8 mouse cellular contexts compared by ENCODE assay signal in the genomic region with DNA sequence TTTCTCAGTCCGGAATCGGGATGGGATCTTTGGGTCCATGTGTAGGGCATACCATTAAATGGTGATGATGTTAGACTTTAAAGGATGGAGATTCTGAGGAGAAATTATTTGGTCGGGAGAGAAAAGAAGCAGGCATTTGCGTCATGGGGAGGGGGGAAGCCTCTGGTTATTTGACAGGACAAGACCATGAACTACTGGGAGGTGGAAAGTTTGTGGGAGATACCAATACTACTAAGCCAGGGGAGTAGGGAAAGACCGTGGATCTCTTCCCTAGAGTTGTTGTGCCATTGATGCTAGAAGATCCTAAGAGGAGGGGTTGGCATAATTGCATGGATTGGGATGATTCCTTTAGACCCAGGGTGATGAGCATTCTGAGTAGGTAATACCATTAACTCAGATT. TPM values are rescaled to one million over a fixed set of nuclear protein-coding genes. Genes with fewer than 3 reads are reported as not detected.
DNase-seq lines count a peak whose midpoint lies in the region; ATAC-seq and TF ChIP-seq lines count a peak whose summit lies in the region.

No protein-coding gene starts in this region.

- no peak for ATAC-seq in cerebellum, adult (ENCODE audit: insufficient number of reproducible peaks, low FRiP score, low TSS enrichment)
- no peak for ATAC-seq in limb, embryonic 11.5 days (ENCODE audit: insufficient number of reproducible peaks, low FRiP score, low TSS enrichment, low read depth)
- ATAC-seq in stomach, postnatal 0 days (ENCODE audit: low FRiP score, low TSS enrichment), result peak; percentile 17; the same call in 1 of the 2 replicates

- H3K4me3 ChIP-seq in cerebellum, adult 2 months (replicated peaks; ENCODE audit: insufficient read depth, low read depth, low read length), result peak overlapping the region; percentile 97
- peak overlapping the region; percentile 80 for H3K4me3 ChIP-seq in spleen, adult 2 months (ENCODE audit: extremely low read depth, insufficient read depth, insufficient read length)
- H3K4me3 ChIP-seq in limb, embryonic 11.5 days (ENCODE audit: low read depth, low read length), result peak overlapping the region; percentile 44
- peak overlapping the region; percentile 44 for H3K4me3 ChIP-seq in stomach, postnatal 0 days (ENCODE audit: low read depth, low read length)

- H3K36me3 ChIP-seq in spleen, adult 2 months (ENCODE audit: control insufficient read depth, insufficient read depth, low read length), result peaks cover 1% of the 10 kb centered on the region; the same call in 1 of the 2 replicates
- H3K36me3 ChIP-seq in limb, embryonic 11.5 days (ENCODE audit: control insufficient read depth, insufficient read depth, low read length), result no peaks in the 10 kb centered on the region
- no peaks in the 10 kb centered on the region for H3K36me3 ChIP-seq in stomach, postnatal 0 days (ENCODE audit: control insufficient read depth, insufficient read depth, low read length)

- peak in 1 of 2 experiments; percentile 7 for DNase-seq in cerebellum, adult 2 months
- DNase-seq in spleen, adult 2 months (ENCODE audit: low read depth in 1 of 2, low spot score in 2 of 2), result no peak
- DNase-seq in spleen, postnatal 10 days (ENCODE audit: low spot score in 2 of 2), result no peak
- no peak for DNase-seq in limb, embryonic 11.5 days (ENCODE audit: low spot score)
- DNase-seq in stomach, postnatal 0 days (ENCODE audit: low spot score), result no peak
- no peak for DNase-seq in urinary bladder, postnatal 36 days (ENCODE audit: low spot score in 2 of 2)
- DNase-seq in spleen, adult 12 weeks (ENCODE audit: low spot score), result no peak

- H3K27ac ChIP-seq in cerebellum, adult 2 months (ENCODE audit: insufficient read depth, low read length), result no peak overlapping the region
- H3K27ac ChIP-seq in spleen, adult 2 months (ENCODE audit: insufficient read depth, low read length), result peak overlapping the region; percentile 76; the same call in 1 of the 2 replicates
- H3K27ac ChIP-seq in limb, embryonic 11.5 days (replicated peaks; ENCODE audit: low read depth, low read length), result no peak overlapping the region
- H3K27ac ChIP-seq in stomach, postnatal 0 days (replicated peaks), result no peak overlapping the region

- TF ChIP-seq CTCF in cerebellum, adult 2 months (IDR thresholded peaks at IDR 0.05; ENCODE audit: borderline replicate concordance, insufficient read depth, low read depth, low read length), result no peak
- no peak for TF ChIP-seq CTCF in spleen, adult 2 months (IDR thresholded peaks at IDR 0.05; ENCODE audit: extremely low read depth, insufficient read depth, insufficient read length, insufficient replicate concordance)
- TF ChIP-seq CTCF in stomach, postnatal 0 days (IDR thresholded peaks at IDR 0.05; ENCODE audit: low read depth), result no peak

- H3K4me1 ChIP-seq in cerebellum, adult 2 months (ENCODE audit: control insufficient read depth, insufficient read depth, low read length), result no peaks in the 10 kb centered on the region
- peaks cover 6% of the 10 kb centered on the region; the same call in 1 of the 2 replicates for H3K4me1 ChIP-seq in spleen, adult 2 months (ENCODE audit: control insufficient read depth, insufficient read depth, insufficient read length)
- no peaks in the 10 kb centered on the region for H3K4me1 ChIP-seq in limb, embryonic 11.5 days (ENCODE audit: control insufficient read depth, insufficient read depth, low read length)
- no peaks in the 10 kb centered on the region for H3K4me1 ChIP-seq in stomach, postnatal 0 days (replicated peaks; ENCODE audit: control insufficient read depth, insufficient read depth)

- TF ChIP-seq POLR2A in cerebellum, adult 2 months (IDR thresholded peaks at IDR 0.05; ENCODE audit: borderline replicate concordance, insufficient read depth, low read length), result no peak
- no peak for TF ChIP-seq POLR2A in spleen, adult 2 months (IDR thresholded peaks at IDR 0.05; ENCODE audit: low read depth, low read length)

- no peak for TF ChIP-seq EP300 in stomach, postnatal 0 days (optimal IDR thresholded peaks at IDR 0.05)

- 12% methylated on average over 5 of the region's 5 CpGs for WGBS in cerebellum, adult 2 months
- WGBS in spleen, adult 2 months, result 24% methylated on average over 5 of the region's 5 CpGs
- 29% methylated on average over 5 of the region's 5 CpGs for WGBS in limb, embryonic 11.5 days
- WGBS in stomach, postnatal 0 days, result 15% methylated on average over 5 of the region's 5 CpGs

- H3K27me3 ChIP-seq in cerebellum, adult 2 months (ENCODE audit: control insufficient read depth, insufficient read depth, low read length), result no peaks in the 10 kb centered on the region
- no peaks in the 10 kb centered on the region for H3K27me3 ChIP-seq in spleen, adult 2 months (ENCODE audit: control insufficient read depth, insufficient read depth, low read length)
- no peaks in the 10 kb centered on the region for H3K27me3 ChIP-seq in limb, embryonic 11.5 days (ENCODE audit: control insufficient read depth, insufficient read depth, low read length)
- no peaks in the 10 kb centered on the region for H3K27me3 ChIP-seq in stomach, postnatal 0 days (ENCODE audit: control insufficient read depth, insufficient read depth, low read length)

- H3K4me2 ChIP-seq in limb, embryonic 11.5 days (ENCODE audit: low read depth, severe bottlenecking), result peak overlapping the region; percentile 37
- peak overlapping the region; percentile 53 for H3K4me2 ChIP-seq in stomach, postnatal 0 days (replicated peaks; ENCODE audit: low read depth)

- peak overlapping the region; percentile 32 for H3K9ac ChIP-seq in limb, embryonic 11.5 days (ENCODE audit: low read length)
- H3K9ac ChIP-seq in stomach, postnatal 0 days (ENCODE audit: low read length), result peak overlapping the region; percentile 64

- H3K9me3 ChIP-seq in limb, embryonic 11.5 days (ENCODE audit: control insufficient read depth, low read length), result no peaks in the 10 kb centered on the region
- no peaks in the 10 kb centered on the region for H3K9me3 ChIP-seq in stomach, postnatal 0 days (ENCODE audit: control insufficient read depth, low read length)

RNA-seq across cellular contexts. Expression of gene Gripap1, which starts 0.7 kb away (rescaled TPM):
- 110 TPM in 2 replicates for polyA plus RNA-seq in cerebellum, adult 2 months (2012; rRNA removed)
- polyA plus RNA-seq in spleen, adult 2 months (2012; rRNA removed), result 53.3 and 53.9 TPM in 2 replicates
- polyA plus RNA-seq in limb, embryonic 11.5 days (2014; fragmentation: Nextera tagmentation; extraction: Ambion mirVana), result 34.4 and 41.7 TPM in 2 replicates
- polyA plus RNA-seq in stomach, postnatal 0 days (2015; fragmentation: Nextera tagmentation; extraction: Ambion mirVana), result 20.0 and 20.9 TPM in 2 replicates

RNA-seq across cellular contexts. Expression of gene Tfe3, which starts 27.9 kb away (rescaled TPM):
- polyA plus RNA-seq in cerebellum, adult 2 months (2012; rRNA removed), result 24.4 and 24.5 TPM in 2 replicates
- polyA plus RNA-seq in spleen, adult 2 months (2012; rRNA removed), result 23.3 and 24.6 TPM in 2 replicates
- 17.7 and 20.6 TPM in 2 replicates for polyA plus RNA-seq in limb, embryonic 11.5 days (2014; fragmentation: Nextera tagmentation; extraction: Ambion mirVana)
- 17.3 and 18.2 TPM in 2 replicates for polyA plus RNA-seq in stomach, postnatal 0 days (2015; fragmentation: Nextera tagmentation; extraction: Ambion mirVana)

RNA-seq across cellular contexts. Expression of gene Kcnd1, which starts 31.8 kb away (rescaled TPM):
- 5.9 and 7.6 TPM in 2 replicates for polyA plus RNA-seq in cerebellum, adult 2 months (2012; rRNA removed)
- 1.4 and 1.6 TPM in 2 replicates for polyA plus RNA-seq in spleen, adult 2 months (2012; rRNA removed)
- polyA plus RNA-seq in limb, embryonic 11.5 days (2014; fragmentation: Nextera tagmentation; extraction: Ambion mirVana), result 0.97 and 1.5 TPM in 2 replicates
- 0.42 and 0.92 TPM in 2 replicates for polyA plus RNA-seq in stomach, postnatal 0 days (2015; fragmentation: Nextera tagmentation; extraction: Ambion mirVana)

RNA-seq across cellular contexts. Expression of gene Ccdc120, which starts 39.6 kb away (rescaled TPM):
- 68.3 and 82.6 TPM in 2 replicates for polyA plus RNA-seq in cerebellum, adult 2 months (2012; rRNA removed)
- 1.6 and 1.7 TPM in 2 replicates for polyA plus RNA-seq in spleen, adult 2 months (2012; rRNA removed)
- polyA plus RNA-seq in limb, embryonic 11.5 days (2014; fragmentation: Nextera tagmentation; extraction: Ambion mirVana), result 21.4 and 22.8 TPM in 2 replicates
- polyA plus RNA-seq in stomach, postnatal 0 days (2015; fragmentation: Nextera tagmentation; extraction: Ambion mirVana), result 21.5 and 23.0 TPM in 2 replicates

RNA-seq across cellular contexts. Expression of gene Otud5, which starts 50.9 kb away (rescaled TPM):
- 49.4 and 52.5 TPM in 2 replicates for polyA plus RNA-seq in cerebellum, adult 2 months (2012; rRNA removed)
- 54.8 and 61.6 TPM in 2 replicates for polyA plus RNA-seq in spleen, adult 2 months (2012; rRNA removed)
- 34.5 and 34.7 TPM in 2 replicates for polyA plus RNA-seq in limb, embryonic 11.5 days (2014; fragmentation: Nextera tagmentation; extraction: Ambion mirVana)
- 21.2 and 22.0 TPM in 2 replicates for polyA plus RNA-seq in stomach, postnatal 0 days (2015; fragmentation: Nextera tagmentation; extraction: Ambion mirVana)

Comparison
In these comparisons a context has a peak if more than half of its experiments do, and no peak if none do; other contexts are left out.
1. H3K4me3 ChIP-seq: peak in every context shown above with its lines; median percentile 97 in cerebellum, adult 2 months; 80 in spleen, adult 2 months; 44 in limb, embryonic 11.5 days; 44 in stomach, postnatal 0 days.